Mouse (Mus musculus) ES-Bruce4 (cell line): ENCODE measurements around the gene Ins2.

Experiments used
- CTCF ChIP-seq: IDR thresholded peaks from one replicate; pipeline ENCODE4 v1.8.1; 2011; ENCODE audit warnings: low read depth, low read length
- POLR2A ChIP-seq: IDR thresholded peaks from one replicate; pipeline ENCODE4 v1.8.1; 2011; ENCODE audit warnings: low read length; ENCODE audit not compliant: insufficient read depth

DNA sequence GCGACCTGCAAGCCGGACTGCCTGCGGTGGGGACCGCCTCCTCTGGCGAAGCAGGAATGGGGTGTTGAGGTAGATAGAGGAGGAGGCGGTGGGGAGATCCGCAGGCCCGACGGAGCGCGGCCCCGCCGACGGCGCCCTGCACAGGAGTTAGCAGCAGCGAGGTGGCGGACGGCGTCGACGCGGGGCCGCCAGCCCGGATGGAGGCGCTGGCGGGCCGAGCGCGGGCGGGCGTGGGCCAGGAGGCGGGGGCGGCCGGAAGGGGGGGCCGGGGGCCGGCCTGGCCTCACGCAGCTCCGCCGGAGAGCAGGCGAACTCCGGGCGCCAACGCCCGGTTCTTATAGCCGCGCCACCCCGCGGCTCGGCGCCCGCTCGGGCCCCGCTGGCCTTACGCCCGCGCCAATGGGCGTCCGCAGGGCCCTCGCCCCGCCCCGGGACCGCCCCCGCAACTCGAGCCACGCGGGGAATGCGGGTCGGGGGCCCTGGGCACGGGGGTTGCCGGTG, 84.0 kb downstream of the Ins2 start:
- TF ChIP-seq POLR2A (no peak), CTCF (no peak)
